In the genomic region with DNA sequence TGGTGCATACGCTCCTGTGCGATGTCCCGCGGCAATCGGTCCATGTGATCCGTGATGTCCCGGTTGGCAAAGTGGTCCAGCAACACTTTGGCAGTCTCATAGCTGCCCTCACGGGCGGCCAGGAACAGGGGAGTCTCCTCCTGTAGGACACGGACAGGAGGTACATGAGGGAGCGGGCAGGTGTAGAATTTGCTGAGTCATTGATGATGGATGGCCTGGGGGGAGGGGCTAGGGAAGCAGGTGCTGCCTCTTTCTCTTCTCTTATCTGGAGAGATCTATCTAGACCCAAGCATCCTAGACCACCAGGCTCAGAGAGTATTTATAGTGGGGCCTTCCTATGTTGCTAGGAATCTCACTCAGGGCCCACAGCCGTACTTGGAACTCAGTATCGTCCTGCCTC, we compare ENCODE assay signal across 14 mouse cellular contexts. TPM values are rescaled to one million over a fixed set of nuclear protein-coding genes. Genes with fewer than 3 reads are reported as not detected.
DNase-seq lines count a peak whose midpoint lies in the region; ATAC-seq and TF ChIP-seq lines count a peak whose summit lies in the region.
"Had no signal": no experiment of that assay in that cellular context is flagged by ENCODE, and none has a peak within 500 bp of the region (broad histone marks: within the 10 kb centered on the region; RNA-seq: fewer than 3 reads in every experiment).

No protein-coding gene starts in this region.

- no peaks in the 10 kb centered on the region for H3K27me3 ChIP-seq in hindbrain, embryonic 11.5 days (ENCODE audit: control insufficient read depth, insufficient read depth, low read length)
- H3K27me3 ChIP-seq in hindbrain, embryonic 13.5 days, result no peaks in the 10 kb centered on the region
- no peaks in the 10 kb centered on the region for H3K27me3 ChIP-seq in lung, embryonic 16.5 days (ENCODE audit: control insufficient read depth, insufficient read depth, low read depth, low read length)
- no peaks in the 10 kb centered on the region for H3K27me3 ChIP-seq in E14TG2a.4 (ENCODE audit: insufficient read depth, low read length)
- H3K27me3 ChIP-seq: heart, embryonic 15.5 days had no signal

- H3K4me1 ChIP-seq in hindbrain, embryonic 11.5 days (replicated peaks; ENCODE audit: control insufficient read depth, insufficient read depth, low read length), result 0 out of 2 replicates have a peak, but pooled peaks cover 2% of the 10 kb centered on the region
- peaks cover 23% of the 10 kb centered on the region for H3K4me1 ChIP-seq in hindbrain, embryonic 13.5 days (replicated peaks)
- peaks cover 26% of the 10 kb centered on the region for H3K4me1 ChIP-seq in lung, embryonic 16.5 days (replicated peaks; ENCODE audit: control insufficient read depth, insufficient read depth, low read length)
- H3K4me1 ChIP-seq in E14TG2a.4 (replicated peaks; ENCODE audit: low read depth, low read length), result peaks cover 84% of the 10 kb centered on the region

- DNase-seq in hindbrain, embryonic 11.5 days (ENCODE audit: low spot score), result no peak
- DNase-seq in lung, postnatal 14 days, result no peak
- peak; percentile 47 for DNase-seq in thymus, postnatal 0 days (ENCODE audit: low spot score)
- DNase-seq in right cerebral cortex, postnatal 25 days, result no peak
- no peak for DNase-seq in gastrocnemius, postnatal 4 days (ENCODE audit: low spot score in 2 of 2)
- DNase-seq: adrenal gland, postnatal 10 days; B cell, adult 2 months; kidney, postnatal 14 days; left cerebral cortex, postnatal 4 days had no signal

- TF ChIP-seq CTCF in E14TG2a.4 (conservative IDR thresholded peaks at IDR 0.05; ENCODE audit: low read length), result no peak

- 92% methylated on average over 13 of the region's 13 CpGs for WGBS in hindbrain, embryonic 11.5 days
- 90% methylated on average over 13 of the region's 13 CpGs for WGBS in hindbrain, embryonic 13.5 days
- 83% methylated on average over 13 of the region's 13 CpGs for WGBS in lung, embryonic 16.5 days

- H3K27ac ChIP-seq in hindbrain, embryonic 11.5 days (ENCODE audit: low read depth, low read length), result 0 out of 2 replicates have a peak overlapping the region, but pooled peaks have one; percentile 7
- H3K27ac ChIP-seq in hindbrain, embryonic 13.5 days, result no peak overlapping the region
- peak overlapping the region; percentile 43; the same call in 1 of the 2 replicates for H3K27ac ChIP-seq in lung, embryonic 16.5 days (ENCODE audit: low read length)
- H3K27ac ChIP-seq: heart, embryonic 15.5 days had no signal

- ATAC-seq in hindbrain, embryonic 11.5 days (ENCODE audit: low FRiP score), result no peak; the same call in 1 of the 2 replicates
- ATAC-seq in hindbrain, embryonic 13.5 days (ENCODE audit: low FRiP score), result no peak
- ATAC-seq in lung, embryonic 16.5 days (ENCODE audit: low read depth), result no peak

- no peak overlapping the region for H3K9ac ChIP-seq in hindbrain, embryonic 11.5 days (ENCODE audit: low read depth, low read length)
- no peak overlapping the region for H3K9ac ChIP-seq in hindbrain, embryonic 13.5 days
- no peak overlapping the region for H3K9ac ChIP-seq in lung, embryonic 16.5 days (ENCODE audit: low read length)
- H3K9ac ChIP-seq: heart, embryonic 15.5 days had no signal

- H3K36me3 ChIP-seq in hindbrain, embryonic 11.5 days (ENCODE audit: control insufficient read depth, insufficient read depth, low read length), result peaks cover 36% of the 10 kb centered on the region
- peaks cover 63% of the 10 kb centered on the region for H3K36me3 ChIP-seq in hindbrain, embryonic 13.5 days
- H3K36me3 ChIP-seq in lung, embryonic 16.5 days (ENCODE audit: control insufficient read depth, insufficient read depth, low read length), result peaks cover 51% of the 10 kb centered on the region
- peaks cover 64% of the 10 kb centered on the region for H3K36me3 ChIP-seq in E14TG2a.4 (ENCODE audit: insufficient read depth, low read length)

- H3K9me3 ChIP-seq in hindbrain, embryonic 11.5 days (ENCODE audit: control insufficient read depth, low read length), result no peaks in the 10 kb centered on the region
- H3K9me3 ChIP-seq in hindbrain, embryonic 13.5 days, result no peaks in the 10 kb centered on the region
- H3K9me3 ChIP-seq in lung, embryonic 16.5 days (ENCODE audit: control insufficient read depth, low read length), result no peaks in the 10 kb centered on the region
- no peaks in the 10 kb centered on the region for H3K9me3 ChIP-seq in E14TG2a.4 (ENCODE audit: low read length)
- H3K9me3 ChIP-seq: embryonic facial prominence, embryonic 10.5 days; heart, embryonic 15.5 days had no signal

- no peak overlapping the region for H3K4me2 ChIP-seq in hindbrain, embryonic 11.5 days (replicated peaks; ENCODE audit: low read depth, low read length)
- H3K4me2 ChIP-seq in hindbrain, embryonic 13.5 days, result no peak overlapping the region
- H3K4me2 ChIP-seq in lung, embryonic 16.5 days (ENCODE audit: low read depth, low read length), result no peak overlapping the region
- H3K4me2 ChIP-seq: heart, embryonic 15.5 days had no signal

- H3K4me3 ChIP-seq in hindbrain, embryonic 11.5 days (ENCODE audit: low read depth, low read length), result no peak overlapping the region
- no peak overlapping the region for H3K4me3 ChIP-seq in hindbrain, embryonic 13.5 days
- no peak overlapping the region for H3K4me3 ChIP-seq in lung, embryonic 16.5 days (ENCODE audit: low read length)
- peak overlapping the region; percentile 79 for H3K4me3 ChIP-seq in E14TG2a.4 (replicated peaks; ENCODE audit: low read length)
- H3K4me3 ChIP-seq: embryonic facial prominence, embryonic 10.5 days; heart, embryonic 15.5 days had no signal

RNA-seq across cellular contexts. Expression of gene Sec16a, which starts 15.8 kb away (rescaled TPM):
- 29.6 and 31.2 TPM in 2 replicates for polyA plus RNA-seq in hindbrain, embryonic 11.5 days (2014; fragmentation: Nextera tagmentation; extraction: Ambion mirVana)
- polyA plus RNA-seq in hindbrain, embryonic 13.5 days (2015; fragmentation: Nextera tagmentation; extraction: Ambion mirVana), result 18.3 and 18.5 TPM in 2 replicates
- 21.8 and 23.2 TPM in 2 replicates for polyA plus RNA-seq in lung, embryonic 16.5 days (2015; fragmentation: Nextera tagmentation; extraction: Ambion mirVana)
- polyA plus RNA-seq in thymus, postnatal 0 days (2015; fragmentation: Nextera tagmentation; extraction: Ambion mirVana), result 12.4 and 12.9 TPM in 2 replicates
- total RNA-seq in gastrocnemius, postnatal 4 days (2021), result 10 to 100 TPM; 40.9 to 45.4 TPM

RNA-seq across cellular contexts. Expression of gene Inpp5e, which starts 51.8 kb away (rescaled TPM):
- polyA plus RNA-seq in hindbrain, embryonic 11.5 days (2014; fragmentation: Nextera tagmentation; extraction: Ambion mirVana), result 23.1 and 23.9 TPM in 2 replicates
- polyA plus RNA-seq in hindbrain, embryonic 13.5 days (2015; fragmentation: Nextera tagmentation; extraction: Ambion mirVana), result 24.9 and 27.0 TPM in 2 replicates
- polyA plus RNA-seq in lung, embryonic 16.5 days (2015; fragmentation: Nextera tagmentation; extraction: Ambion mirVana), result 18.7 and 22.1 TPM in 2 replicates
- polyA plus RNA-seq in thymus, postnatal 0 days (2015; fragmentation: Nextera tagmentation; extraction: Ambion mirVana), result 13.9 and 14.1 TPM in 2 replicates
- 10 to 100 TPM; 12.5 to 13.2 TPM for total RNA-seq in gastrocnemius, postnatal 4 days (2021)

RNA-seq across cellular contexts. Expression of gene Notch1, which starts 55.6 kb away (rescaled TPM):
- polyA plus RNA-seq in hindbrain, embryonic 11.5 days (2014; fragmentation: Nextera tagmentation; extraction: Ambion mirVana), result 48.9 and 66.8 TPM in 2 replicates
- 17.5 and 19.2 TPM in 2 replicates for polyA plus RNA-seq in hindbrain, embryonic 13.5 days (2015; fragmentation: Nextera tagmentation; extraction: Ambion mirVana)
- polyA plus RNA-seq in lung, embryonic 16.5 days (2015; fragmentation: Nextera tagmentation; extraction: Ambion mirVana), result 20.5 and 22.0 TPM in 2 replicates
- polyA plus RNA-seq in thymus, postnatal 0 days (2015; fragmentation: Nextera tagmentation; extraction: Ambion mirVana), result 44.3 and 54.9 TPM in 2 replicates
- total RNA-seq in gastrocnemius, postnatal 4 days (2021), result 10 to 100 TPM; 48.4 to 52.9 TPM
